Mouse (Mus musculus) layer of hippocampus, adult 18-20 months (tissue): ENCODE measurements around the gene Nt5dc1. TPM values are rescaled to one million over a fixed set of nuclear protein-coding genes. Genes with fewer than 3 reads are reported as not detected.
A peak's percentile ranks its signal among the peaks of the same experiment; 100 is the strongest.
"Not testable (repeated sequence)": the region's sequence is repeated elsewhere in the genome, so short reads cannot be mapped to it uniquely, and the experiment has no call there.

Source experiments
- DNase-seq, 2 experiments: peaks; one replicate each; pipeline ENCODE4 v3.0.0; 2022; ENCODE audit warnings: low spot score in 2 of 2
- total RNA-seq, 2 experiments: library from RNA; stranded (reverse); gene quantifications; 2 replicates each; pipeline ENCODE4 v1.2.3; 2021

Gene Nt5dc1
- total RNA-seq, 2 experiments from 2014 or later = 2.8 to 3.7 TPM

- peak; percentile 73 to 86 for DNase-seq
Measured at GRCm38 (mm10) chr10:34316571-34317216, 101.7 kb downstream of the Nt5dc1 start.

GRCm38 (mm10) chr10:34312536-34312935 lies 105.8 kb downstream of the Nt5dc1 start:
- peak in 1 of 2 experiments; percentile 38 for DNase-seq

DNA sequence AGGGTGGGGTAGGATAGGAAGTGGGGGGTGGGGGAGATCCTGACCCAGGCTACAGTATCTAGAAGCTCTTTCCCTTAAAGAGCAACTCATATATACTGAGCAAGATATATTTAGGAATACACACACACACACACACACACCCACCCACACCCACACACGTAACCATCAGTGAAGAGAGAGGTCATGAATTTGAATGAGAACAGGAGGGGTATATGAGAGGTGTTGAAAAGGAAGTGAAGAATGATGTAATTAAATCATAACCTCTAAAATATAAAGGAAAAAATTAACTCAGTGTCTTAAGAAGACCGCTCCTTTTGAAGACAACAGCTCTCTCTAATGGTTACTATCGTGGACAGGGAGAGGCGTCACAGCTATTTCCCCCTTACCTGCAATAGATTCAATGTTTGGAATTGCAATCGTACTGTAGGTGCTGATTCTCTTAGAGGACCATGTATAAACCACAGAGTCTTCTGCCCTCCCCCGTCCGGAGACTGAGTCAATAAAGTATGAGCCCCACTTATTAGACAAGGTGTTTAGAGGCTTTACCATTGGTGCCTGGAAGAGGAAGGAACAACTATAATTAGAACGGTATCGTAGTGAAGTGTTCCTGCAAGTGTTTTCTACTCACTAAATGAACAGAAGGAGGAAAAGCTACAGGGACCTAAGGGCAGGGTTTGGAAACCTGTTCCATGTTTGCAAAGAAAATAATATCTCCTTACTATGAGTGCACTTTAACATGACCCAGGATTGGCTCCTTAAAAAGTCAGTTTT lies 108.3 kb downstream of the Nt5dc1 start:
- no peak for DNase-seq

- no peak for DNase-seq
Measured at GRCm38 (mm10) chr10:34307070-34307469, 111.3 kb downstream of the Nt5dc1 start.

- no peak for DNase-seq
Measured at GRCm38 (mm10) chr10:34300368-34300767, 118.0 kb downstream of the Nt5dc1 start.

DNA sequence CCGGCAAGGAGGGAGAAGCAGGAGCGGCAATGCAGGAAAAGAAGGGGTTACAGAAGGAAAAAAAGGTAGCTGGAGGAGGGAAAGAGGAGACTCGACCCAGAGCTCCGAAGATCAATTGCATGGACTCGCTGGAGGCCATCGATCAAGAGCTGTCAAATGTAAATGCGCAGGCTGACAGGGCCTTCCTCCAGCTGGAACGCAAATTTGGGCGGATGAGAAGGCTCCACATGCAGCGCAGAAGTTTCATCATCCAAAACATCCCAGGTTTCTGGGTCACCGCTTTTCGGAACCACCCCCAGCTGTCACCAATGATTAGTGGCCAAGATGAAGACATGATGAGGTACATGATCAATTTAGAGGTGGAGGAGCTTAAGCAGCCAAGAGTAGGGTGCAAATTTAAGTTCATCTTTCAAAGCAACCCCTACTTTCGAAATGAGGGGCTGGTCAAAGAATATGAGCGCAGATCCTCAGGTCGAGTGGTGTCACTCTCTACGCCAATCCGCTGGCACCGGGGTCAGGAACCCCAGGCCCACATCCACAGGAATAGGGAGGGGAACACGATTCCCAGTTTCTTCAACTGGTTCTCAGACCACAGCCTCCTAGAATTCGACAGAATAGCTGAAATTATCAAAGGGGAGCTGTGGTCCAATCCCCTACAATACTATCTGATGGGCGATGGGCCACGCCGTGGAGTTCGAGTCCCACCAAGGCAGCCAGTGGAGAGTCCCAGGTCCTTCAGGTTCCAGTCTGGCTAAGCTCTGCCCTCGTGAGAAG lies 120.2 kb downstream of the Nt5dc1 start:
- DNase-seq = no peak

DNA sequence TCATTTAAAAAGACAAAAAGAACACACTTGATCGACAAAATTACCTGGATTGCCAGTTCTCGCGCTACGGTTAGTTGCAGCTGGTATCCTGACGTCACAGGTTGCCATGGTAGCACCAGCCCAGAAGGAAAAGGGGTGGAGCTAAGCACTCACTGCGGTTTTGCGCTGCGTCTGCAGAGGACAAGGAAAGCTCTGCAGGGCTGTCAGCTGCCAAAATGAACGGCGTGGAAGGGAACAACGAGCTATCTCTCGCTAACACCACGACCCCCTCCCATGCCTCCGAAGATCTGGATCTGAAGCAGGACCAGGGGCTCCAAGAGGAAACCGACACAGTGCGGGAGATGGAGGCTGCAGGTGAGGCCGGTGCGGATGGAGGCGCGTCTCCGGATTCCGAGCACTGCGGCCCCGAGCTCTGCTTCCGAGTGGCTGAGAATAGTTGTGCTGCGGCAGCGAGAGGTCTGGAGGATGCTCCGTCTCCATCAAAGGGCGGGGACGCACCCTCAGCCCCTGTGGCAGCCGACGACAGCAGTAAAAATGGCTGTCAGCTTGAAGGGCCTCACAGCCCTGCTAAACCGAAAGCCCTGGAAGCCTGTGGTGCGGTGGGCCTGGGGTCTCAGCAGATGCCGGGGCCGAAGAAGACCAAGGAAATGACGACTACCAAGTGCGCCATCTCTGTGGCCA lies 120.9 kb downstream of the Nt5dc1 start, which contains the start of gene Tspyl4:
Tspyl4 (plus strand) TSS at position 144 of the 681 bp plus-strand sequence.
- peak; percentile 91 to 97 for DNase-seq

GRCm38 (mm10) chr10:34296911-34297298 lies 121.4 kb downstream of the Nt5dc1 start:
- peak in 1 of 2 experiments; percentile 21 for DNase-seq

- peak in 1 of 2 experiments; percentile 38 for DNase-seq
Measured at GRCm38 (mm10) chr10:34282420-34283238, 135.7 kb downstream of the Nt5dc1 start.

DNA sequence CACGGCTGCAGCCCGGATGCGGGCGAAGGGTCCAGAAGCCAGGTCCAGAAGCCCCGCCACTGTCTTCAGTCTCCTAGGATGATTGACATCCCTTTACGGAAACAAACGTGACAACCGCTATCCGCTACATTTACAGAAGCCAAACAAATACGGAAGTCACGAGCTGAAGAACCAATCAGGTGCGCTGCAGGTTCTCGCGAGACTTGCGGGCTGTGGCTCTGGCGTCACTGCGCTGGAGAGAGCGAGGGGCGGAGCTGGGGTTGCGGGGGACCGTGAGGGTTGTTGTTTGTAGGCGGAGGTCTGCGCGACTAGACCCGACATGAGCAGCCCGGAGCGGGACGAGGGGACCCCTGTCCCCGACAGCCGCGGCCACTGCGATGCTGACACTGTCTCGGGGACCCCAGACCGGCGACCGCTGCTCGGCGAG lies 136.4 kb downstream of the Nt5dc1 start, which contains the start of gene Tspyl1:
Tspyl1 (plus strand) TSS at position 229 of the 427 bp plus-strand sequence.
- DNase-seq = peak; percentile 96 to 99

GRCm38 (mm10) chr10:34281211-34281961 lies 137.0 kb downstream of the Nt5dc1 start:
- peak in 1 of 2 experiments; percentile 53 for DNase-seq

DNA sequence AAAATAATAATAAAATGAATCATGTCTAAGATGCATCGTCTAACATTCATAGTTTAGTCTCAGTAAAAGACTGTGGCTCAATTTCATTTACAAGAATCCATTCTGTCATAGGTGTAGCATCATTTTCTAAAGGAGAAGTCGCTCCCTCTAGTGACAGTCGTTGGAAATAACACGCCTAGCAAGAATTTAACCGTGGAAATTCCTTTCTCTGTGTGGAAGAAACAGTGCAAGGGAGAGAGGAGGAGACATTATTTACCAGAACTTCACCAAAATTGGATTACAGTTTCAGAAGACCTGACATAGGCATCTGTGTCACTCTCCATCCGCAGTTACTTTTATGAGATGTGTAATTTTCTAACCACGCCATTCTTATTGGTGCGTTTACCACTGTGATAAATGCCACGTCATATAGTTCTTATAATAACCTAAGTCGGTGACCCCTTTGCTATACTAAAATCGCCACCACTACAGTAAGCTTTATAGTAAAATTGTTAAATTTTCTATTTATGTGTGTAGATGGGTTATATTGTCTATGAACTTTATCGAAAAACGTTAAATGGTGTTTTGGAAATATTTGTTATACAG lies 137.7 kb downstream of the Nt5dc1 start:
- DNase-seq = peak in 1 of 2 experiments; percentile 87

DNA sequence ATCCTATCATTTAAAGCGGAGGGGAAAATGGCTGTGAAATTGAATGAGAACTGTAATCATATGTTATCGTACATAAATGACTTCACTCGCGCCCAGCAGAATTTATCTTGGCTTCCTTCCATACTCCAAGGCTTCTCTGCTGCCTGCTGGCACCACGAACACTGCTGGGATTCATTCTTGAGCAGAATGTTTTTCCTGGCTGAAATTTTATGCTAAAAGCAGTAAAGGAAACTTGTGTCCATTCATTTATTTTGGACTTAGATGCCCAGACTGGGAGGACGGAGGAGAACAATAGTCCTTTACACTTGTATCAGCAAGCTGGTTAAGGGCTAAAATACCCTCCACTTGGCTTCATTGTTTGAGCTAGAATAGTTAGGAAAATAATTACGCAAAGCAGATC lies 146.7 kb downstream of the Nt5dc1 start:
- peak in 1 of 2 experiments; percentile 33 for DNase-seq

DNA sequence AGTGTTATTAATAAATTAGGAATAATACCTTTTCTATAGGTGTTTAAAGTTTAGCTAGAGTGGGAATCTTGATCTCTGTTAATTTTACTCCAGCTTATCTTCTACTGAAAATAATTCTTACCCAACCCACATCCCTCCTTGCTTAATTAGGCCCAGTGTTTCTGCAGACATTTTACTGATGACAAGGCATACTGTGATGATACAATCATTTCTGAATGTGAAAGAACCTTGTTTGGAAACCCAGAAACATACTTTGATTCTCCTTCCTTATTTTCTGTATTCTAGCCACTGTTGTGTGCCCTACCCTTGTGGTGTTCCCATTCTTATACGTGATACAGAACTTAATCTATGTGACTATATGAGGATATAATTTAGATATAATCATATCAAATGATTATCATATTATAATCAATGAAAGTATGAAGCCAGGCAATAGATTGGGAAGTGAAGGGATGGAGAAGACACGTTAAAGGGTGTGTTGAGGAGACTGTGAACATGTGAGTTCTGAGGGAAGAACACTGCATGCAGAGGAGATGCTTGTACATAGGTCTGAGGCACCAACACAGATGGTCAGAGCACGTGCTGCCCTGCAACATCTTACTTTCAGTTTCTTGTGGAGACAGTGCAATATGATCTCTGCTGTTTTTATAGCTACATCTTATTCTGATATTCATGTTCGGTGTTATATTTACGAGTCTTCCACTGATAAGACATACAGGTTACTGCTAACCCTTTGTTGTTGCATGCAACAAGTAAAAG lies 150.9 kb downstream of the Nt5dc1 start:
- DNase-seq = no peak

DNA sequence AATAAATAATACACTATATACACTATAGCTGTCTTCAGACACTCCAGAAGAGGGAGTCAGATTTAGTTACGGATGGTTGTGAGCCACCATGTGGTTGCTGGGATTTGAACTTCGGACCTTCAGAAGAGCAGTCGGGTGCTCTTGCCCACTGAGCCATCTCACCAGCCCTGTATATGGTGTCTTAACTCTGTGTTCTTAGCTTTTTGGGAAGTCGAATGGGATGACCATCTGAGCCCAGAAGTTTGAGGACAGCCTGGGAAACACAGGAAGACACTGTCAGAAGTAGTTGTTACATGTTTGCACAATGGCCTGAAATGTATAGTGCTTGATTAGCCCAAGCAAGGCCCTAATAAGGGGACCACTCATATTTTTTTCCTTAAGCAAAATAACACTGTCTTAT lies 153.2 kb downstream of the Nt5dc1 start:
- no peak for DNase-seq

DNA sequence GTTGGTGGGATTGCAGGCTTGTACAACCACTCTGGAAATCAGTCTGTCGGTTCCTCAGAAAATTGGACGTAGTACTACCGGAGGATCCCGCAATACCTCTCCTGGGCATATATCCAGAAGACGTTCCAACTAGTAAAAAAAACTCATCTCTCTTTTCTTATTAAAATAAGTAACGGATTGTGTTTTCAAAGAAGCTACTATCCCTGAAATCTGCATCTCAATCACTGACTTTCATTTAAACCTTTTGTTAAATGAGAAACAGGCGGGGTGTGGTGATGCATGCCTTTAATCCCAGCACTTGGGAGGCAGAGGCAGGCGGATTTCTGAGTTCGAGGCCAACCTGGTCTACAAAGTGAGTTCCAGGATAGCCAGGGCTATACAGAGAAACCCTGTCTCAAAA lies 165.5 kb downstream of the Nt5dc1 start:
- DNase-seq = not testable (repeated sequence)

DNA sequence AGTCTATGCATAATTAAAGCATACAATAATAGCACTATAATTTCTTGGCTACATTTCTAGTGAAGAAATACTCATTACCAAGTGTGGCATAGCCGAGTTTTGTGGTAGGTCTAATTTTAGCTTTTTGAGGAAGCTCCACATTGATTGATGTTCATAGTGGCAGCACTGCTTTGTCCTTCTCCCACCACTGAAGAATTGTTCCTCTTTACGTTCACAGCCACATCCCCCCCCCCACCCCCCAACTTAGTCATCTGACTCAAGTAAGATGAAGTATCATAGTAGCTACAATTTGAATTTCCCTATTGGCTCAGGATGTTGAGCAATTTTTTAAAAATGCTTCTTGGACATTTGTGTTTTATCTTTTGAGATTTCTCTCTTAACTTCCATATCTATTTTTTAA lies 168.8 kb downstream of the Nt5dc1 start:
- no peak for DNase-seq

DNA sequence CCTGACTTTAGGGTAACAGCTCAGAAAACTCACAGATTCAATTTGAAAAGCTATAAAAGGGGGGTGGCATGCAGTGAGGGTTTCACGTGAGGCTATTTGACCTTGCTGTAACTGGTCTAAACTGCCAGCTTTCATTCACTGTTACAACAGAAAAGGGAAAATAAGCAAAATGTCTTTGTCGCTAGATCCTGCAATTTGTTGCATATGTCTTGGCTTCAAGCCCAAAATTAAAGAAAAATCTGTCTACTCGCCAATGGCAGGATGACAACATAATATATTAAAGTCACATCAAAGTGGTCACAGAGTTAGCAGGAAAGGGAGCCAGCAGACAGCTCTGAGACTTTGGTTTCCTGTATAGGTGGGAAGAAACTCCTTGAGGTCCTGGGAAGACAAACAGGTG lies 170.6 kb downstream of the Nt5dc1 start:
- no peak for DNase-seq
